Mouse (Mus musculus): ENCODE data around the gene Gpr89.

Gene Gpr89

GRCm38 (mm10) chr3:96904851-96905541 lies at the start of gene Gpr89:
TSS of gene Gpr89 (minus strand) at chr3:96905346.
- DNase-seq, result peak; percentile 92 to 93

- no peak for DNase-seq
Measured at GRCm38 (mm10) chr3:96953489-96954233, 48.5 kb upstream of the Gpr89 start.

- DNase-seq, result no peak
Measured at GRCm38 (mm10) chr3:96942706-96943105, 37.6 kb upstream of the Gpr89 start.

GRCm38 (mm10) chr3:96938738-96939137 lies 33.6 kb upstream of the Gpr89 start:
- peak; percentile 80 to 85 for DNase-seq

GRCm38 (mm10) chr3:96937606-96938005 lies 32.5 kb upstream of the Gpr89 start:
- DNase-seq, result no peak

GRCm38 (mm10) chr3:96936241-96936640 lies 31.1 kb upstream of the Gpr89 start:
- no peak for DNase-seq

GRCm38 (mm10) chr3:96931261-96931681 lies 26.1 kb upstream of the Gpr89 start:
- DNase-seq, result no peak

GRCm38 (mm10) chr3:96925920-96926319 lies 20.8 kb upstream of the Gpr89 start, which contains the start of gene Gja8:
TSS of gene Gja8 (minus strand) at chr3:96926020.
- no peak for DNase-seq

- DNase-seq, result no peak
Measured at GRCm38 (mm10) chr3:96924631-96925030, 19.5 kb upstream of the Gpr89 start.

- DNase-seq, result no peak
Measured at GRCm38 (mm10) chr3:96920991-96921390, 15.8 kb upstream of the Gpr89 start.

GRCm38 (mm10) chr3:96905592-96905991 lies 446 bp upstream of the Gpr89 start:
- DNase-seq, result no peak

GRCm38 (mm10) chr3:96904393-96904792 lies 753 bp downstream of the Gpr89 start, which contains the start of gene Gja5:
TSS of gene Gja5 (plus strand) at chr3:96904693.
- no peak for DNase-seq

GRCm38 (mm10) chr3:96902336-96902999 lies 2.7 kb downstream of the Gpr89 start:
- DNase-seq, result no peak

GRCm38 (mm10) chr3:96883690-96884089 lies 21.5 kb downstream of the Gpr89 start:
- no peak for DNase-seq

- DNase-seq, result no peak
Measured at GRCm38 (mm10) chr3:96882061-96882849, 22.9 kb downstream of the Gpr89 start.

GRCm38 (mm10) chr3:96881557-96881956 lies 23.6 kb downstream of the Gpr89 start:
- no peak for DNase-seq

- no peak for DNase-seq
Measured at GRCm38 (mm10) chr3:96880385-96880784, 24.8 kb downstream of the Gpr89 start.

GRCm38 (mm10) chr3:96879536-96879935 lies 25.6 kb downstream of the Gpr89 start:
- DNase-seq, result no peak

GRCm38 (mm10) chr3:96874808-96875571 lies 30.2 kb downstream of the Gpr89 start:
- no peak for DNase-seq

- no peak for DNase-seq
Measured at GRCm38 (mm10) chr3:96872501-96872900, 32.6 kb downstream of the Gpr89 start.

- no peak for DNase-seq
Measured at GRCm38 (mm10) chr3:96871070-96871469, 34.1 kb downstream of the Gpr89 start.

GRCm38 (mm10) chr3:96870270-96870669 lies 34.9 kb downstream of the Gpr89 start:
- DNase-seq, result no peak
